ENCODE assay signal across 10 mouse cellular contexts in the genomic region with DNA sequence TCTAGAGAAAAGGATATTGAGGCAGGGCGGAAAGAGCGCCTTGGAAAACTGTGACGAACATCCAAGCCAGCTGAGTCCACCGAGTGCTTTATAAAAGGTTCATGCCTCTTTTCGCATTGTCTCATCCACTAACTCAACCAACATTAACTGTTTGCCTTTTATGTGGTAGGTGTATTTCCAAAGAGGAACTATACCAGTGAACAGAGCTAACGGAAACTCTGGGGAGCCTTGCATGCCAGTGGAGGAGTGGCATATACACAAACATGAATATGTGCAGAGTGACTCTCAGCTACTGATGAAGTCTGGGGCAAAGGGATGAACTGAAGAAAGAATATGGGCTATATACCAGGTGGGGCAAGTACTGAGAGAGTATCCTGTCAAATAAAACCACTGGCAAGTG. TPM values are rescaled to one million over a fixed set of nuclear protein-coding genes. Genes with fewer than 3 reads are reported as not detected.
A peak's percentile ranks its signal among the peaks of the same experiment; 100 is the strongest.
DNase-seq lines count a peak whose midpoint lies in the region; ATAC-seq and TF ChIP-seq lines count a peak whose summit lies in the region.
"Had no signal": no experiment of that assay in that cellular context is flagged by ENCODE, and none has a peak within 500 bp of the region (broad histone marks: within the 10 kb centered on the region; RNA-seq: fewer than 3 reads in every experiment).

No protein-coding gene starts in this region.

- no peaks in the 10 kb centered on the region for H3K79me2 ChIP-seq in MEL (ENCODE audit: control insufficient read depth, insufficient read depth, low read length, poor library complexity)

- no peaks in the 10 kb centered on the region for H3K9me3 ChIP-seq in kidney, embryonic 16.5 days (ENCODE audit: low read length)
- no peaks in the 10 kb centered on the region for H3K9me3 ChIP-seq in MEL (replicated peaks; ENCODE audit: insufficient read depth, low read length)
- no peaks in the 10 kb centered on the region for H3K9me3 ChIP-seq in embryonic facial prominence, embryonic 15.5 days (replicated peaks)
- no peaks in the 10 kb centered on the region for H3K9me3 ChIP-seq in limb, embryonic 12.5 days

- peaks cover 15% of the 10 kb centered on the region for H3K4me1 ChIP-seq in kidney, embryonic 16.5 days (ENCODE audit: insufficient read depth, low read length)
- H3K4me1 ChIP-seq in MEL (ENCODE audit: control insufficient read depth in 1 of 2, insufficient read depth in 2 of 2, low read length in 2 of 2): peaks cover 0 to 8% of the 10 kb centered on the region in 2 experiments; a peak in 2 of 4 replicates
- 0 out of 2 replicates have a peak, but pooled peaks cover 3% of the 10 kb centered on the region for H3K4me1 ChIP-seq in embryonic facial prominence, embryonic 15.5 days
- no peaks in the 10 kb centered on the region for H3K4me1 ChIP-seq in limb, embryonic 12.5 days (replicated peaks)

- peak overlapping the region; percentile 53 for H3K4me2 ChIP-seq in kidney, embryonic 16.5 days (replicated peaks; ENCODE audit: low read depth, low read length)
- H3K4me2 ChIP-seq in embryonic facial prominence, embryonic 15.5 days (replicated peaks): peak overlapping the region; percentile 42
- H3K4me2 ChIP-seq in limb, embryonic 12.5 days: peak overlapping the region; percentile 55; the same call in 1 of the 2 replicates

- WGBS in kidney, embryonic 16.5 days: 71% methylated on average over 6 of the region's 6 CpGs
- WGBS in embryonic facial prominence, embryonic 15.5 days: 51% methylated on average over 6 of the region's 6 CpGs
- WGBS in limb, embryonic 12.5 days: 74% methylated on average over 6 of the region's 6 CpGs

- H3K27ac ChIP-seq in kidney, embryonic 16.5 days (ENCODE audit: low read length): no peak overlapping the region
- H3K27ac ChIP-seq in MEL (ENCODE audit: control insufficient read depth, low read depth, low read length): no peak overlapping the region
- no peak overlapping the region for H3K27ac ChIP-seq in embryonic facial prominence, embryonic 15.5 days (replicated peaks)
- no peak overlapping the region for H3K27ac ChIP-seq in limb, embryonic 12.5 days

- peak overlapping the region; percentile 12; the same call in 1 of the 2 replicates for H3K4me3 ChIP-seq in kidney, embryonic 16.5 days (ENCODE audit: low read length)
- peak overlapping the region; percentile 13 to 42 for H3K4me3 ChIP-seq in MEL (ENCODE audit: control insufficient read depth in 1 of 2, insufficient read depth in 1 of 2, low read depth in 2 of 2, low read length in 2 of 2)
- peak overlapping the region; percentile 22; the same call in 1 of the 2 replicates for H3K4me3 ChIP-seq in embryonic facial prominence, embryonic 15.5 days (replicated peaks)
- no peak overlapping the region for H3K4me3 ChIP-seq in limb, embryonic 12.5 days (replicated peaks)

- no peak for TF ChIP-seq POLR2A in MEL (IDR thresholded peaks at IDR 0.05; ENCODE audit: control insufficient read depth in 1 of 2, insufficient read depth in 1 of 2, low read depth in 1 of 2, low read length in 2 of 2, poor library complexity in 1 of 2)

- H3K27me3 ChIP-seq in kidney, embryonic 16.5 days (ENCODE audit: insufficient read depth, low read length): no peaks in the 10 kb centered on the region
- H3K27me3 ChIP-seq in MEL (ENCODE audit: control insufficient read depth in 1 of 2, insufficient read depth in 2 of 2, low read length in 2 of 2): no peaks in the 10 kb centered on the region
- peaks cover 10% of the 10 kb centered on the region; the same call in 1 of the 2 replicates for H3K27me3 ChIP-seq in embryonic facial prominence, embryonic 15.5 days
- H3K27me3 ChIP-seq in limb, embryonic 12.5 days: peaks cover 13% of the 10 kb centered on the region

- no peak overlapping the region for H3K9ac ChIP-seq in kidney, embryonic 16.5 days (replicated peaks; ENCODE audit: low read length)
- peak overlapping the region; percentile 15; the same call in 1 of the 2 replicates for H3K9ac ChIP-seq in MEL (ENCODE audit: control insufficient read depth, low read depth, low read length, poor library complexity, severe bottlenecking)
- H3K9ac ChIP-seq in embryonic facial prominence, embryonic 15.5 days: no peak overlapping the region
- H3K9ac ChIP-seq in limb, embryonic 12.5 days (replicated peaks): no peak overlapping the region

- H3K36me3 ChIP-seq in kidney, embryonic 16.5 days (ENCODE audit: insufficient read depth, low read length): no peaks in the 10 kb centered on the region
- peaks cover 0 to 9% of the 10 kb centered on the region in 2 experiments; a peak in 2 of 4 replicates for H3K36me3 ChIP-seq in MEL (ENCODE audit: control insufficient read depth in 1 of 2, insufficient read depth in 2 of 2, low read length in 2 of 2)
- H3K36me3 ChIP-seq in embryonic facial prominence, embryonic 15.5 days: no peaks in the 10 kb centered on the region
- no peaks in the 10 kb centered on the region for H3K36me3 ChIP-seq in limb, embryonic 12.5 days

- TF ChIP-seq RAD21 in MEL (IDR thresholded peaks at IDR 0.05; ENCODE audit: low read depth, low read length): no peak

- no peak for ATAC-seq in kidney, embryonic 16.5 days (ENCODE audit: low FRiP score, low TSS enrichment)
- ATAC-seq in embryonic facial prominence, embryonic 15.5 days (ENCODE audit: insufficient number of reproducible peaks, low FRiP score, low TSS enrichment, low read depth): no peak
- ATAC-seq in limb, embryonic 12.5 days (ENCODE audit: insufficient number of reproducible peaks, insufficient read depth, low FRiP score, low TSS enrichment, low read depth): no peak

- no peak for TF ChIP-seq CTCF in MEL (IDR thresholded peaks at IDR 0.05 in 2 of 3, conservative IDR thresholded peaks at IDR 0.05 in 1 of 3; ENCODE audit: control insufficient read depth in 1 of 3, insufficient read depth in 1 of 3, low read depth in 2 of 3, low read length in 3 of 3, poor library complexity in 1 of 3, severe bottlenecking in 1 of 3)

- no peak for TF ChIP-seq EP300 in MEL (IDR thresholded peaks at IDR 0.05; ENCODE audit: low read depth in 1 of 2, low read length in 2 of 2)

- no peak for DNase-seq in kidney, adult 11 months
- DNase-seq in MEL (ENCODE audit: low read depth, low spot score): peak; percentile 64
- DNase-seq in right cerebral cortex, adult 18-20 months: no peak
- DNase-seq in kidney, adult 18-20 months: no peak
- no peak for DNase-seq in adrenal gland, adult 18-20 months (ENCODE audit: low spot score in 2 of 2)
- DNase-seq: thymus, adult 18-20 months had no signal

TF ChIP-seq in MEL, 35 proteins besides CTCF, POLR2A, EP300 and RAD21:
- no peak for TF ChIP-seq JUND (IDR thresholded peaks at IDR 0.05; ENCODE audit: low read depth, low read length)

RNA-seq across cellular contexts. Expression of gene Gpx6, which starts 11.5 kb away (rescaled TPM):
- 10.7 and 11.8 TPM in 2 replicates for polyA plus RNA-seq in kidney, embryonic 16.5 days (2015; fragmentation: Nextera tagmentation; extraction: Ambion mirVana)
- total RNA-seq in MEL (2012; rRNA removed): not detected in 2 replicates
- not detected for polyA plus RNA-seq in MEL (2012; ENCODE audit: insufficient read depth in 1 of 2, insufficient read length in 2 of 2, low read depth in 1 of 2, low replicate concordance in 2 of 2, missing spikeins in 1 of 2)
- not detected in 2 replicates for polyA plus RNA-seq in embryonic facial prominence, embryonic 15.5 days (2015; fragmentation: Nextera tagmentation; extraction: Ambion mirVana)
- 0.60 and 0.73 TPM in 2 replicates for polyA plus RNA-seq in limb, embryonic 12.5 days (2016; fragmentation: Nextera tagmentation; extraction: Ambion mirVana)
- total RNA-seq in adrenal gland, adult 18-20 months (2021): not detected
- total RNA-seq: layer of hippocampus, postnatal 14 days had no signal

RNA-seq across cellular contexts. Expression of gene Olfr1367, which starts 23.3 kb away (rescaled TPM):
- polyA plus RNA-seq in kidney, embryonic 16.5 days (2015; fragmentation: Nextera tagmentation; extraction: Ambion mirVana): not detected in 2 replicates
- not detected in 2 replicates for total RNA-seq in MEL (2012; rRNA removed)
- polyA plus RNA-seq in MEL (2012; ENCODE audit: insufficient read depth in 1 of 2, insufficient read length in 2 of 2, low read depth in 1 of 2, low replicate concordance in 2 of 2, missing spikeins in 1 of 2): not detected
- not detected in 2 replicates for polyA plus RNA-seq in embryonic facial prominence, embryonic 15.5 days (2015; fragmentation: Nextera tagmentation; extraction: Ambion mirVana)
- not detected in 2 replicates for polyA plus RNA-seq in limb, embryonic 12.5 days (2016; fragmentation: Nextera tagmentation; extraction: Ambion mirVana)
- not detected for total RNA-seq in adrenal gland, adult 18-20 months (2021)
- total RNA-seq: layer of hippocampus, postnatal 14 days had no signal

RNA-seq across cellular contexts. Expression of gene Gpx5, which starts 30.9 kb away (rescaled TPM):
- not detected in 2 replicates for polyA plus RNA-seq in kidney, embryonic 16.5 days (2015; fragmentation: Nextera tagmentation; extraction: Ambion mirVana)
- total RNA-seq in MEL (2012; rRNA removed): not detected in 2 replicates
- not detected for polyA plus RNA-seq in MEL (2012; ENCODE audit: insufficient read depth in 1 of 2, insufficient read length in 2 of 2, low read depth in 1 of 2, low replicate concordance in 2 of 2, missing spikeins in 1 of 2)
- not detected in 2 replicates for polyA plus RNA-seq in embryonic facial prominence, embryonic 15.5 days (2015; fragmentation: Nextera tagmentation; extraction: Ambion mirVana)
- polyA plus RNA-seq in limb, embryonic 12.5 days (2016; fragmentation: Nextera tagmentation; extraction: Ambion mirVana): not detected in 2 replicates
- total RNA-seq in adrenal gland, adult 18-20 months (2021): not detected
- total RNA-seq: layer of hippocampus, postnatal 14 days had no signal

RNA-seq across cellular contexts. Expression of gene Zscan12, which starts 39.2 kb away (rescaled TPM):
- 12.9 and 13.9 TPM in 2 replicates for polyA plus RNA-seq in kidney, embryonic 16.5 days (2015; fragmentation: Nextera tagmentation; extraction: Ambion mirVana)
- total RNA-seq in MEL (2012; rRNA removed): 9.7 and 11.1 TPM in 2 replicates
- polyA plus RNA-seq in MEL (2012; ENCODE audit: insufficient read depth in 1 of 2, insufficient read length in 2 of 2, low read depth in 1 of 2, low replicate concordance in 2 of 2, missing spikeins in 1 of 2): 1 to 10 TPM in 1 of 2 experiments, not detected in 1; 6.8 TPM
- polyA plus RNA-seq in embryonic facial prominence, embryonic 15.5 days (2015; fragmentation: Nextera tagmentation; extraction: Ambion mirVana): 10.9 and 11.3 TPM in 2 replicates
- polyA plus RNA-seq in limb, embryonic 12.5 days (2016; fragmentation: Nextera tagmentation; extraction: Ambion mirVana): 16.4 and 17.1 TPM in 2 replicates
- 1 to 10 TPM; 9.5 to 9.8 TPM for total RNA-seq in adrenal gland, adult 18-20 months (2021)
